Mouse (Mus musculus) erythroblast, embryonic 14.5 days (primary cell): Measurements from ENCODE around the gene Prss54. TPM values are rescaled to one million over a fixed set of nuclear protein-coding genes. Genes with fewer than 3 reads are reported as not detected.

Experiments
- H3K27me3 ChIP-seq: 2 replicates; pipeline ENCODE4 v1.6.1; 2012; ENCODE audit warnings: inconsistent platforms; ENCODE audit not compliant: control insufficient read depth
- H3K36me3 ChIP-seq: 2 replicates; pipeline ENCODE4 v1.6.1; 2012; ENCODE audit warnings: mild to moderate bottlenecking, inconsistent platforms; ENCODE audit not compliant: control insufficient read depth
- H3K4me1 ChIP-seq: 2 replicates; pipeline ENCODE4 v1.6.1; 2012; ENCODE audit warnings: inconsistent platforms; ENCODE audit not compliant: control insufficient read depth
- H3K4me3 ChIP-seq: replicated peaks from 2 replicates; pipeline ENCODE3; 2012; ENCODE audit warnings: moderate library complexity, mild to moderate bottlenecking, inconsistent platforms
- H3K9me3 ChIP-seq: 2 replicates; pipeline ENCODE4 v1.6.1; 2012; ENCODE audit warnings: low read length, inconsistent platforms, mixed read lengths; ENCODE audit not compliant: control insufficient read depth
- GATA1 ChIP-seq: IDR thresholded peaks from 2 replicates; pipeline ENCODE4 v1.6.1; 2012; ENCODE audit warnings: low read length, inconsistent platforms, mixed read lengths
- TAL1 ChIP-seq: IDR thresholded peaks from 3 replicates; pipeline ENCODE4 v1.6.1; 2012; ENCODE audit warnings: low read length, inconsistent platforms, mixed read lengths
- polyA plus RNA-seq: library from polyadenylated mRNA; stranded (reverse); fragments of >175 nt; gene quantifications from 2 replicates; pipeline ENCODE4 v1.2.3, GENCODE M21; 2012

Prss54 gene
- polyA plus RNA-seq, 1 experiment: not detected

DNA sequence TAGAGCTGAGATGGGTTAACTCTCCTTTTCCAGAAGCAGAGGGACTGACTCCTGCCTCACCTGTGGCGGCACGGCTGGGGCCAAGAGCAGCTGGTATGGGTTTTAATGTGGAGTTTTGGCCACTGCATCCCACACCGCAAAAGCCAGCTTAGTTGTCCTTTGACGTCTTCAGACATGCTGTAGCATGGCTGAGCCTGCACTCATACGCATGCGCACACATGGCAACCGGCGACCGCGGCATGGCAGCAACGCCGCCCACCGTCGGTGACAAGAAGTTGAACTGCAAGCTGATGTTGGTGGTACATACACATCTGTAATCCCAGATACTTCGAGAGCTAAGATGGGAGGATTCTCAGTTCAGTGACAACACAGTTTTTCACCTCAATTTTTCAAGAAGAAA, 25.2 kb upstream of the Prss54 start:
- no peak for TF ChIP-seq GATA1
- TF ChIP-seq TAL1: no peak
- no peak overlapping the region for H3K4me3 ChIP-seq
- no peaks in the 10 kb centered on the region for H3K9me3 ChIP-seq

DNA sequence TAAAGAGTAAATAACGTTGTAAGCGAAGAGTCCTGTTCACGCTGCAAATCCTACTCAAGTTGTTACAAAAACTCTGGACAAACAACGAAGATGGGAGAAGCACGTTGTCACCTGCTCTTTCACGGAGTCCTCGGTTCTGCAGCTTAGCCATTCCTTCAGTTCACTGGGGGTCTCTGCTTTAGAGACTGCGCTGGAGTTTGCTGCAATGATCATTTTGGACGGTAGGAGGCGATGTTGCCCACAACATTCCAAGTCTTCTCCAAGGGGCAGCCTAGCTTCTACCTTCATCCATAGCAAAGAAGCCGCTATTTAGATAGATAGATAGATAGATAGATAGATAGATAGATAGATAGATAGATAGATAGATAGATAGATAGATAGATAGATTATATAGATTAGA, 23.7 kb upstream of the Prss54 start:
- no peak overlapping the region for H3K4me3 ChIP-seq
- TF ChIP-seq GATA1 (no peak), TAL1 (no peak)

More for the DNA sequence above, 25.2 kb upstream of the Prss54 start:
- Histone ChIP-seq H3K4me1 (peaks cover 9% of the 10 kb centered on the region), H3K27me3 (no peaks in the 10 kb centered on the region), H3K36me3 (no peaks in the 10 kb centered on the region)

DNA sequence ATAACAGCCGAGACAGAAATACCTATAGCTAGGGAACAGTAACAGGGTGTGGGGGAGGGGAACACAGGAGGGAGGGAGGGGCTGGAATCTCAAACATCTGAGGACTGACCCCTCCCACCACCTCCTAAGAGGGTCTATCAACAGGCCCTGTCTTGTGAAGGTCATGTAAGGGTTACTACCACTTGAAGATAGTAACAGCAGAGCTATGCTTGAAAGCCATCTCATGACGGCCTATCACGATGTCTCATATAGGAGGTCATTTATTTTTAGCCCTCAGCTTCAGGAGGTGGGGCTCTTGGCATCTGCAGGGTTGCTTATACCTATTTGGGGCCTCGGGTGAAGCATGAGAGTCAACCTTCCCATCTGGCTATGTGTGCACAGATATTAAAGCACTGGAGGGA, 20.7 kb upstream of the Prss54 start:
- H3K4me3 ChIP-seq: no peak overlapping the region
- peaks cover 12% of the 10 kb centered on the region for H3K9me3 ChIP-seq
- TF ChIP-seq TAL1 (no peak), GATA1 (no peak)
- H3K4me1 ChIP-seq: peaks cover 34% of the 10 kb centered on the region
- peaks cover 2% of the 10 kb centered on the region; the same call in 1 of the 2 replicates for H3K36me3 ChIP-seq
- no peaks in the 10 kb centered on the region; the same call in 1 of the 2 replicates for H3K27me3 ChIP-seq

More for the DNA sequence above, 23.7 kb upstream of the Prss54 start:
- Histone ChIP-seq H3K27me3 (no peaks in the 10 kb centered on the region), H3K9me3 (no peaks in the 10 kb centered on the region), H3K4me1 (peaks cover 9% of the 10 kb centered on the region), H3K36me3 (no peaks in the 10 kb centered on the region)

DNA sequence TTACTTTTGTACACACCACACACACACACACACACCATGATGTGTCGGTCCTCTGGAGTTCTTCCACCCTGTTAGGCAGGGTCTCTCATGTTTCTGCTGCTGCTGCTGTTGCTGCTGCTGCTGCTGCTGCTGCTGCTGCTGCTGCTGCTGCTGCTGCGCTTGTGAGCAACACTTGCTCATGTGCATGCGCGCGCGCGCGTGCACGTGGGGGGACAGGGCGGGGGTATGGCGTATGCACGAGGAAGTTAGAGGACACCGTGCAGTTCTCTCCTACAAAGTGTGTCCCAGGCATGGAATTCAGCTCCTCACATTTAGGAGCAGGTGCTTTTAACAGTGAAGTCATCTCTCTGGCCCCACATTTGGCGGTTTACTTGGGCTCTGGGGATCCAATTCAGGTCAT, 19.0 kb upstream of the Prss54 start:
- H3K36me3 ChIP-seq: peaks cover 2% of the 10 kb centered on the region; the same call in 1 of the 2 replicates
- peaks cover 23% of the 10 kb centered on the region for H3K9me3 ChIP-seq
- H3K4me1 ChIP-seq: peaks cover 43% of the 10 kb centered on the region
- no peak for TF ChIP-seq GATA1
- H3K4me3 ChIP-seq: no peak overlapping the region
- no peaks in the 10 kb centered on the region; the same call in 1 of the 2 replicates for H3K27me3 ChIP-seq

DNA sequence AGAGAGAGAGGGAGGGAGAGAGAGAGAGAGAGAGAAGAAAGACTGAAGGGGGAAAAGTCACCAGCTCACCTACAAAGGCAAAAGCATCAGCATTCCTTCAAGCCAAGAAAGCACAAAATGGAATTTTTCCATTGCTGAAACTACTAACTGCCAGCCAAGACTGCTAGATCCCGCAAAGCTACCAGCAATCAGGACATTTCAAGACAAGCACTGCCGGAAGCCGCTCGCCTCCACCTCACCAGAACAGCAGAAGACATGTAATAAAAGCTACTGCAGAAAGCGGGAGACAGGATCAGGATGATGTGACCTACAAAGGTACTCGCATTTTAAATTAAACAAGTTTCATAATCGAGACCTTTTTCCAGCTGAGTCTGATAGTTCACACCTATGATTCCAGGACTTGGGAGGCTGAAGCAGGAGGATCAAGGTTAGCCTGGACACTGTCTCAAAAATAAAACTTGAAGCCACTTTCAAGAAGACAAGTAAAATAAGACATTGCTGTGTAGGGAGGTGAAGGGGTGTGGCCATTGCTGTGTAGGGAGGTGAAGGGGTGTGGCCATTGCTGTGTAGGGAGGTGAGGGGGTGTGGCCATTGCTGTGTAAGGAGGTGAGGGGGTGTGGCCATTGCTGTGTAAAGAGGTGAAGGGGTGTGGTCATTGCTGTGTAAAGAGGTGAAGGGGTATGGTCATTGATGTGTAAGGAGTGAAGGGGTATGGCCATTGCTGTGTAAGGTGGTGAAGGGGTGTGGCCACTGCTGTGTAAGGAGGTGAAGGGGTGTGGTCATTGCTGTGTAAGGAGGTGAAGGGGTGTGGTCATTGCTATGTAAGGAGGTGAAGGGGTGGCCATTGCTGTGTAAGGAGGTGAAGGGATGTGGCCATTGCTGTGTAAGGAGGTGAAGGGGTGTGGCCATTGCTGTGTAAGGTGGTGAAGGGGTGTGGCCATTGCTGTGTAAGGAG, 17.6 kb upstream of the Prss54 start:
- Histone ChIP-seq H3K9me3 (peaks cover 23% of the 10 kb centered on the region), H3K4me1 (peaks cover 43% of the 10 kb centered on the region), H3K27me3 (no peaks in the 10 kb centered on the region; the same call in 1 of the 2 replicates), H3K36me3 (peaks cover 2% of the 10 kb centered on the region; the same call in 1 of the 2 replicates), H3K4me3 (no peak overlapping the region)
- no peak for TF ChIP-seq TAL1
- no peak for TF ChIP-seq GATA1

DNA sequence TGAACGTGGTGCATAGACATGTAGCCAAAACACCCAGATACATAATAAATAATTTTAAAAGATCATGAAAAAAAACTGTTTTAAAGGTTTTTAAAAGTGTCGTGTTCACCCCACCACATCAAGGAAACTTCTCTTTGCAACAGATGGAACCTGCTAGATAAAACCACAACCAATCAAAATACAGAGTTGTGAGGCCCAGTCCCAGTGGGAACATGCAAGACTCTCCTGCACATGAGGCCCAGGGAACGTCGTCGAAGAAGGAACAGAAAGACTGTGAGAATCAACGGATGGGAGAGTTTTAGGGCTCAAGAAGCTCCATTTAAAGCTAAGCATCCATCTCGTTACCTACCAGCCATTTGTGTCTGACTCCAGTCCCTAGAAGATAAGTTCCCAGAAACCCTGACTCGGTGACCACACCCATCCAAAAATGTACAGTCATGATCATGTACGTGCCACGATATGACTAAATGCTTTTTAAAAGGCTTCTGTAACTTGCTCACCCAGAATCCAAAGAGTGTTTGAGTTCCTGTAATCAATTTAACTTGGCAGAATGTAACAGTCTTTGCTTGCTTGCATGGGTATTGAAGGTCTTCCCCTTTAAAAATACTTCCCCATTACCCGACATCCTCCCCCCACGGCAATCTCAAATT, 16.1 kb upstream of the Prss54 start:
- H3K4me1 ChIP-seq: peaks cover 43% of the 10 kb centered on the region
- H3K4me3 ChIP-seq: no peak overlapping the region
- H3K27me3 ChIP-seq: no peaks in the 10 kb centered on the region; the same call in 1 of the 2 replicates
- peaks cover 23% of the 10 kb centered on the region for H3K9me3 ChIP-seq
- H3K36me3 ChIP-seq: peaks cover 2% of the 10 kb centered on the region; the same call in 1 of the 2 replicates
- no peak for TF ChIP-seq TAL1
- TF ChIP-seq GATA1: no peak

DNA sequence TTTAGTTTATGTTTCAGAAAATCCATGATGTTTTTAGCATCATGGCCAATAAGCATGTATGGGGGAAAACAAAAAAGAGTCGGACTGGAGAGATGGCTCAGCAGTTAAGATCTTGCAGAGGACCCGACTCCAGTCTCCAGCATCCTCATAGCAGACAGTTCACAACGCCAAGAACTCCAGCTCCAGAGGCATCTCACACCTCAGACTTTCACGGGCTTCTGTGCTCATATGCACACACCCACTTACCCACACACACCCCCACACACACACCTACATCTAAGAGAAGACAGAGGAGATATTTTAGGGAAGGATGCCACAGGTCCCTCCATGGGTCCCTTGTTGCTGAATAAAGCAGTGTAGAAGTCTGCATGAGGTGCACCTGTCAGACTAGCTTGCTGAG, 14.4 kb upstream of the Prss54 start:
- Histone ChIP-seq H3K4me1 (peaks cover 36% of the 10 kb centered on the region), H3K36me3 (peaks cover 2% of the 10 kb centered on the region; the same call in 1 of the 2 replicates), H3K4me3 (no peak overlapping the region), H3K27me3 (no peaks in the 10 kb centered on the region; the same call in 1 of the 2 replicates), H3K9me3 (peaks cover 23% of the 10 kb centered on the region)
- no peak for TF ChIP-seq GATA1
- no peak for TF ChIP-seq TAL1

DNA sequence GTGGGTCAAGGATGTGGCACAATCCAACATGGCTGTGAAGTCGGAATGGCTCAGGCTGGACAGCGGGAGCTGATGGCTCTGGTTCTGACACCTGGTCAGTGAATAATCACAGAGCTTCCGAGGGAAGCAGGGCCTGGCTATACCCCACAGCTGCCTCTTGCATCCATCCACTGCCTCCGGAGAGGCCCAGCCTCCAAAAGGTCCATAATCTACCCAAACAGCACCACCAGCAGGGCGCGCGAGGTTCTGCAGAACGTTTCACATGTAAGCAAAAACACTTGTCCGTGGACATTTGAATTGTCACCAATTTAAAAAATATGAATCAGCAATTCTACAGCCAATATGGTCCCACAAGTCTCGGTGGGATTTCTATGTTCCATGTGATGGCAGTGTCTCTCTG, 13.1 kb upstream of the Prss54 start:
- Histone ChIP-seq H3K27me3 (no peaks in the 10 kb centered on the region; the same call in 1 of the 2 replicates), H3K36me3 (peaks cover 2% of the 10 kb centered on the region; the same call in 1 of the 2 replicates), H3K4me1 (peaks cover 33% of the 10 kb centered on the region), H3K9me3 (peaks cover 23% of the 10 kb centered on the region), H3K4me3 (no peak overlapping the region)
- TF ChIP-seq TAL1 (no peak), GATA1 (no peak)

DNA sequence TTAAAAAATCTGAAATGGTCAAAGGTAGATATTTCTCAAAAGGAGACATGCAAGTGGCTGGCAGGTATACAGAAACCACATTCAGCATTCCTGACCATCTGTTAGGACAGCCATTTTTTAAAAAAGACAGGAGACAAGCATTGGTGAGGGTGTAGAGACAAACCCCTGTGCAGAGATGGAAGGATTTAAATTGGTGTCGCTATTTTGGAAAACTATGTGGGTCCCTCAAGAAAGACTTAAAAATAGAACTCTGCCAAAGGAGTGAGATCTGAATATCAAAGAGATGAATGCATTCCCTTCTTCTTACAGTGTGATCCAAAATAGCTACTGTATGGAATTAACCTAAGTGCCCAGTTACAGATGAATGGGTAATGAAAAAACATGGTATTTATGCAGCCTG, 11.2 kb upstream of the Prss54 start:
- H3K9me3 ChIP-seq: peaks cover 14% of the 10 kb centered on the region
- TF ChIP-seq GATA1 (no peak), TAL1 (no peak)
- H3K4me1 ChIP-seq: peaks cover 17% of the 10 kb centered on the region
- no peaks in the 10 kb centered on the region; the same call in 1 of the 2 replicates for H3K36me3 ChIP-seq
- H3K27me3 ChIP-seq: no peaks in the 10 kb centered on the region
- no peak overlapping the region for H3K4me3 ChIP-seq
